Mouse (Mus musculus): ENCODE results near the gene Prim2.

The Prim2 gene

GRCm38 (mm10) chr1:33551350-33551749, 118.2 kb downstream of the Prim2 start:
- Histone ChIP-seq H3K4me3 (replicated peaks; ENCODE audit: low read length) (no peak overlapping the region), H3K36me3 (ENCODE audit: insufficient read depth, low read length) (no peaks in the 10 kb centered on the region), H3K4me1 (replicated peaks; ENCODE audit: low read depth, low read length) (peaks cover 15% of the 10 kb centered on the region), H3K27me3 (ENCODE audit: insufficient read depth, low read length) (no peaks in the 10 kb centered on the region), H3K9me3 (ENCODE audit: low read length) (peaks cover 6% of the 10 kb centered on the region; the same call in 1 of the 2 replicates)
- TF ChIP-seq POU5F1 (IDR thresholded peaks at IDR 0.05; ENCODE audit: borderline replicate concordance, low read length) (no peak), CTCF (conservative IDR thresholded peaks at IDR 0.05; ENCODE audit: low read length) (no peak), NANOG (IDR thresholded peaks at IDR 0.05; ENCODE audit: borderline replicate concordance, low read length) (no peak)

DNA sequence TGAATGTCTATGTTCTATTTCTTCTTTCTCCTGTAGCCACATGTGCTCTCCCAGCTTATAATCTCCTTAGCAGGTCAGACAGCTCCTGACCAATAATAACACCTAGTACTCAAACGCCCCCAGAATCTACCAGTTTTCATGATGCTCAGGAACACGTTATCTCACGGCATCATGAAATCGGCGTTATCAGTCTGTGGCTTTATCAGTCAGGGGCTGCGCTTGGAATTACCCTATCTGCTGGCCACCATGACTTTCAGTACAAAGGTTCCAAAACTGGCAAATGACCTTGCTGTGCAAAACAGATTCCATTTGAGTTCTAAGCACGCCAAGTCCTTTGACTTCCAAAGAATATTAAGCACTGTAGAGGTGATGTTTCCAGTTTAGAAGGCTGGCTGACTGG, 127.9 kb downstream of the Prim2 start:
- Histone ChIP-seq H3K9me3 (ENCODE audit: low read length) (no peaks in the 10 kb centered on the region), H3K36me3 (ENCODE audit: insufficient read depth, low read length) (no peaks in the 10 kb centered on the region), H3K4me1 (replicated peaks; ENCODE audit: low read depth, low read length) (no peaks in the 10 kb centered on the region), H3K4me3 (replicated peaks; ENCODE audit: low read length) (no peak overlapping the region), H3K27me3 (ENCODE audit: insufficient read depth, low read length) (no peaks in the 10 kb centered on the region)
- no peak for TF ChIP-seq NANOG (IDR thresholded peaks at IDR 0.05; ENCODE audit: borderline replicate concordance, low read length)
- no peak for TF ChIP-seq CTCF (conservative IDR thresholded peaks at IDR 0.05; ENCODE audit: low read length)
- no peak for TF ChIP-seq POU5F1 (IDR thresholded peaks at IDR 0.05; ENCODE audit: borderline replicate concordance, low read length)

DNA sequence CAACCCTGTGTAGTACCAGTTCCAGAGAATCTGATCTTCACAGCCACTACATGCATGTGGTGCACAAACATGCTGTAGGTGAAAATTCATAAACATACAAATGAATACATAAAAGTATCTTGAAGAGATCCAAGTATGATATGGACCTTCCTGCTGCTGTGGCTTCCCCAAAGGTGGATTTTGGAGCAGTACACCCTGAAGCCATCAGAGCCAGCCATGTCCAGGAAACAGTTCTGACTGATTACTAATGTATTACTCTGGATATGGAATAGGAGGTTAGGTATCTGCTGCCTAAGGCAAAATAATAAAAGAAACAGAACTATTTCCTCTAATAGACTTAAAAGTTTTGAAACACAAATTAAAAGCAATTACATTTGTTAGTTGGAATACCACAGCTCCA, 131.6 kb downstream of the Prim2 start:
- Histone ChIP-seq H3K36me3 (ENCODE audit: insufficient read depth, low read length) (no peaks in the 10 kb centered on the region), H3K27me3 (ENCODE audit: insufficient read depth, low read length) (no peaks in the 10 kb centered on the region), H3K9me3 (ENCODE audit: low read length) (no peaks in the 10 kb centered on the region), H3K4me3 (replicated peaks; ENCODE audit: low read length) (no peak overlapping the region), H3K4me1 (replicated peaks; ENCODE audit: low read depth, low read length) (no peaks in the 10 kb centered on the region)
- TF ChIP-seq NANOG (IDR thresholded peaks at IDR 0.05; ENCODE audit: borderline replicate concordance, low read length) (no peak), POU5F1 (IDR thresholded peaks at IDR 0.05; ENCODE audit: borderline replicate concordance, low read length) (no peak), CTCF (conservative IDR thresholded peaks at IDR 0.05; ENCODE audit: low read length) (no peak)

DNA sequence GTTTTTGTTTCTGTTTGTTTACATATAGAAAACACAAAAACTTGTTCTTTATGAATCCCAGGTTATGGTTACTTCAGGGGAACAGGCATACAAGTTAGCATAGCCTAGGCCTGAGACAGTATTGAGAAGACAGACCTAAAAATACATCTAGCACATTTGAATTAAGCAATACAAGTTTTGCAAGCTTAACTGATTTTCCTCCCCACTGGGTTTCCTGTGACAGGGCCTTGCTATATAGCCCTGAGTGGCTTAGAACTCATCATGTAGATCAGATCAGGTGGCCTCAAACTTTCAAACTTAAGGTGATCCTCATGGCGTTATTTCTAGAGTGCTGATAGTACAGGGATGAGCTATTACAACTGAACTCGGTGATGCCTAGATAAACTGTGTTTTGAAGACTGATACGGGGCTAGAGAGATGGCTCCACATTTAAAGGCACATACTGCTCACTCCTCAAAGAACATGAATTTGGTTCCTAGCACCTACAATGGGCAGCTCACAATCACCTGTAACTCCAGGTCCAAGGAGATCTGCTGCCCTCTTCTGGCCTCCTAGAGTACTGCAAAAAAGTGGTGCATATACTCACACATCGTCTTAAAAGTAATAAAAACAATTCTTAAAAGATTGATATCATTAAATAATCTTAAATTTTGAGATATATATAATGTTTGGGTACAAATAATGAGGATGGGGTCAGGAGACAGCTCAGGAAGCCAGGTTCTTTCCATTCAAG, 133.2 kb downstream of the Prim2 start:
- Histone ChIP-seq H3K4me3 (replicated peaks; ENCODE audit: low read length) (no peak overlapping the region), H3K36me3 (ENCODE audit: insufficient read depth, low read length) (no peaks in the 10 kb centered on the region), H3K27me3 (ENCODE audit: insufficient read depth, low read length) (no peaks in the 10 kb centered on the region), H3K4me1 (replicated peaks; ENCODE audit: low read depth, low read length) (no peaks in the 10 kb centered on the region), H3K9me3 (ENCODE audit: low read length) (no peaks in the 10 kb centered on the region)
- TF ChIP-seq POU5F1 (IDR thresholded peaks at IDR 0.05; ENCODE audit: borderline replicate concordance, low read length) (no peak), CTCF (conservative IDR thresholded peaks at IDR 0.05; ENCODE audit: low read length) (peak; percentile 61)

GRCm38 (mm10) chr1:33535140-33535686, 134.4 kb downstream of the Prim2 start:
- Histone ChIP-seq H3K4me1 (replicated peaks; ENCODE audit: low read depth, low read length) (no peaks in the 10 kb centered on the region), H3K9me3 (ENCODE audit: low read length) (no peaks in the 10 kb centered on the region), H3K4me3 (replicated peaks; ENCODE audit: low read length) (no peak overlapping the region), H3K36me3 (ENCODE audit: insufficient read depth, low read length) (no peaks in the 10 kb centered on the region), H3K27me3 (ENCODE audit: insufficient read depth, low read length) (no peaks in the 10 kb centered on the region)
- TF ChIP-seq POU5F1 (IDR thresholded peaks at IDR 0.05; ENCODE audit: borderline replicate concordance, low read length): no peak
- TF ChIP-seq NANOG (IDR thresholded peaks at IDR 0.05; ENCODE audit: borderline replicate concordance, low read length): no peak
- no peak for TF ChIP-seq CTCF (conservative IDR thresholded peaks at IDR 0.05; ENCODE audit: low read length)

DNA sequence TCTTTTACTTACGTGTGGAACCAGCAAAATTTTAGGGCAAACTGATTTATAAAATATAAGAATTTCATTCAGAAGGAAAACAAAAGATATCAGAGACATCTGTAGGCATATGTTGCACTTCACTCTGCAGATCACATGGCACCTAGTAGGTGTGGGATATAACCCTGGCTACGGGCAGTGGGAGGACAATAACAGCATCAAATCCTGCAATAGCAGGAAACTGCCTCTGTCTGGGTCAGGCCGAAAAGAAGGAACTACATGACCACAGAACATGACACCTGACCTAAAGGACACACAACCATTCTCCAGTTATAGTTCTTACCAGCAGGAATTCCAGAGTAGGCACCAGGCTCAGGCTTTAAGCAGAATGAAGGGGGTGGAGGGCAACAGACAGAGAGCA, 137.7 kb downstream of the Prim2 start:
- H3K4me3 ChIP-seq (replicated peaks; ENCODE audit: low read length): no peak overlapping the region; the same call in 1 of the 2 replicates
- no peaks in the 10 kb centered on the region for H3K36me3 ChIP-seq (ENCODE audit: insufficient read depth, low read length)
- no peaks in the 10 kb centered on the region for H3K4me1 ChIP-seq (replicated peaks; ENCODE audit: low read depth, low read length)
- H3K9me3 ChIP-seq (ENCODE audit: low read length): 0 out of 2 replicates have a peak, but pooled peaks cover 4% of the 10 kb centered on the region
- TF ChIP-seq POU5F1 (IDR thresholded peaks at IDR 0.05; ENCODE audit: borderline replicate concordance, low read length): no peak
- TF ChIP-seq CTCF (conservative IDR thresholded peaks at IDR 0.05; ENCODE audit: low read length): no peak
- TF ChIP-seq NANOG (IDR thresholded peaks at IDR 0.05; ENCODE audit: borderline replicate concordance, low read length): no peak
- no peaks in the 10 kb centered on the region for H3K27me3 ChIP-seq (ENCODE audit: insufficient read depth, low read length)

DNA sequence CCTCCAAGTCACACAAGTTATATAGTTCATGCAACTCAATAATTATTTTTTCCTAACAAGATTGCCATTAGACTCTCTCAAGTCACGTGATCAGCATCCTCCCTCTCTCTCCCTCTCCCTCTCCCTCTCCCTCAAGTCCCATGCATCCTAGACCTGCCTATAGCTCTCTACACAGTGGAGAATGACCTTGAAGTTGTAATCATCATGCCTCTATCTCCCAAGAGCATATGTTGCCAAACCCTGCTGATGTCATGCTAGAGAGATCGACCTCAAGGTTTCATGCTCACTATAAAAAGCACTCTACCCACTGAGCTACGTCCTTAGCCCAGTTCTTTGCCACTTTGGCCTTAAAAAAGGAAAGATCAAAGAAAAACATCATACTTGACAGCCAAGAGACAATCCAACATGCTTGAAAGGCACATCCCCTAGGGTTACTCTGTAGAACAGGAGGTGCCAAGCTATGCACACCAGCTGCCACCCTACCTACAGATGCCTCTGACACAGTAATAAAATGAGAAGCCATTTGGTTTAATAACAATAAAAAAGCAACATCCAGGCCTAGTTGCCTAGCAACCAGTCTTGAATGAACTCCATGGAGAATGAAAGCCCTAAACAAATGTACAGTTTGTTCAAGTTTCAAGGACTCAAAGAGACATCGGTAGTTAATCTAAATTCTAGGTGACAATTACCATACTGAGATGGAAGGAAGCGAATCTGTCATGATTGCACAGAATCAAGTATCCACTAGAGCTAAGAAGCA, 138.3 kb downstream of the Prim2 start:
- Histone ChIP-seq H3K36me3 (ENCODE audit: insufficient read depth, low read length) (0 out of 2 replicates have a peak, but pooled peaks cover 4% of the 10 kb centered on the region), H3K9me3 (ENCODE audit: low read length) (peaks cover 8% of the 10 kb centered on the region), H3K4me1 (replicated peaks; ENCODE audit: low read depth, low read length) (no peaks in the 10 kb centered on the region), H3K27me3 (ENCODE audit: insufficient read depth, low read length) (no peaks in the 10 kb centered on the region), H3K4me3 (replicated peaks; ENCODE audit: low read length) (no peak overlapping the region; the same call in 1 of the 2 replicates)
- TF ChIP-seq NANOG (IDR thresholded peaks at IDR 0.05; ENCODE audit: borderline replicate concordance, low read length) (no peak), CTCF (conservative IDR thresholded peaks at IDR 0.05; ENCODE audit: low read length) (no peak), POU5F1 (IDR thresholded peaks at IDR 0.05; ENCODE audit: borderline replicate concordance, low read length) (no peak)

DNA sequence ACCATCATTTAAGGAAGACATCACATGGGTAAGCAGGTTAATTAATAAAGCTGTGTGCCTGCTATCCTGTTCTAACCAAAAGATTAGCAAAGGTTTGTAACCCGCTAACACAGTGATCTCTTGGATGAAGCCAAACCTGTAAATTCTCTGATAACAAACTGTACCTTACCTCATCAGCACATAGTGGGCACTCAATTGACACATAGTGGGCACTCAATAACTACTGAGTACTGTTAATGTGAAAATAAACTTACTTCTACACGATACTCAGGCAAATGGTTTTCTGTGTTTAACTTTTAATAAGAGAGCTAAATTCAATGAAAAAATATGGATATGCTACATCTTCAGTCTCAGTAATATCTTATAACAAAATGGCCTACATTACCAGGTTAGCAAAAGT, 139.1 kb downstream of the Prim2 start:
- Histone ChIP-seq H3K4me3 (replicated peaks; ENCODE audit: low read length) (no peak overlapping the region), H3K9me3 (ENCODE audit: low read length) (peaks cover 16% of the 10 kb centered on the region), H3K36me3 (ENCODE audit: insufficient read depth, low read length) (peaks cover 10% of the 10 kb centered on the region; the same call in 1 of the 2 replicates), H3K27me3 (ENCODE audit: insufficient read depth, low read length) (no peaks in the 10 kb centered on the region), H3K4me1 (replicated peaks; ENCODE audit: low read depth, low read length) (no peaks in the 10 kb centered on the region)
- TF ChIP-seq NANOG (IDR thresholded peaks at IDR 0.05; ENCODE audit: borderline replicate concordance, low read length) (no peak), POU5F1 (IDR thresholded peaks at IDR 0.05; ENCODE audit: borderline replicate concordance, low read length) (no peak), CTCF (conservative IDR thresholded peaks at IDR 0.05; ENCODE audit: low read length) (no peak)
